Mouse (Mus musculus) brain, embryonic 14.5 days (tissue): ENCODE measurements around the gene Stard3.

ENCODE experiments used
- CTCF ChIP-seq: fragments of 200-500 bp; IDR thresholded peaks from 2 replicates; pipeline ENCODE4 v1.5.1; 2012; ENCODE audit warnings: inconsistent platforms, mild to moderate bottlenecking, moderate library complexity, borderline replicate concordance; ENCODE audit not compliant: insufficient read depth, insufficient read length; ENCODE audit errors: extremely low read depth
- POLR2A ChIP-seq: fragments of 200-500 bp; IDR thresholded peaks from 2 replicates; pipeline ENCODE4 v1.6.1; 2012; ENCODE audit warnings: mild to moderate bottlenecking, inconsistent platforms, borderline replicate concordance; ENCODE audit not compliant: poor library complexity, insufficient read depth, insufficient read length, severe bottlenecking; ENCODE audit errors: extremely low read depth

DNA sequence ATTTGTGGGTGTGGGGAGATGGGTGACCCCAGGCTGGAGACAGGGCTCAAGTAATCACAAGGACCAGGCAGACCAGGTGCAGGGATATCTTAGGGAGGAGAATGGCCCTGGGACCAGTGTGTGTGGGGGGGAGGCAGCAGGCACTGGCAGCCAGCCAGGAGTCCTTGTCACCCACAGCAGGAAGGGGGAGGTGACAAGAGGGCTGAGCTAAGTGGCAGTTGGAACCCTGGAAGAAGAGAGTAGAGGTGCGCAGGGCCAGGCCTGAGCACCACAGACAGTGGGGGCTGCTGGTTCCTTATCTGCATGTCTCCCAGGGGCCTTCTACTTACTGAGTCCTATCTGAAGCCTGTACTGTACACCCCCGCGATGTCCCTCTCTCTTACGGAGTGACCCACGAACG is 35.1 kb downstream of the Stard3 start:
- no peak for TF ChIP-seq CTCF
- TF ChIP-seq POLR2A: no peak
